Mouse (Mus musculus) cerebellum, adult 11 months (tissue): ENCODE measurements around the gene Tmem252.
"Not testable (repeated sequence)": the region's sequence is repeated elsewhere in the genome, so short reads cannot be mapped to it uniquely, and the experiment has no call there.

Source experiments
- DNase-seq: peaks from one replicate; pipeline ENCODE4 v3.0.0; 2022

The Tmem252 gene

GRCm38 (mm10) chr19:24683016-24683720, 9.4 kb downstream of the Tmem252 start:
- no peak for DNase-seq

DNA sequence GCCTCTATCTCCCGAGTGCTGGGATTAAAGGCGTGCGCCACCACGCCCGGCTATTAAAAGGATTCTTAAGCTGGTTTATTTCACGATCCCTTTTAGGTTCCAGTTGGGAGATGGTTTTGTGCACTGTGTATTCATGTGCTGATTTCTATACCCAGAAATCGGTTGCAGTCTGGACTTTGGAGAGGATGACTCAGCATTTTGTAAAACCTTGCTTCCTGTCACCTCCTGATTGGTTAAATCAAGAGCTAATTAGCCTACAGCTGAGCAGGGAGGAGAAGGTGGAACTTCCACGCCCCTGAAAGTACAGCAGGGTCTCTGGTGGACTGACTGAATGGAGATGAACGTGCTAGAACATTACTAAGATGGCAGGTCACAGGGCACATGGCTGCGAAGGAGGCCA, 12.6 kb downstream of the Tmem252 start:
- DNase-seq = no peak

GRCm38 (mm10) chr19:24688327-24688726, 14.5 kb downstream of the Tmem252 start:
- DNase-seq = no peak

DNA sequence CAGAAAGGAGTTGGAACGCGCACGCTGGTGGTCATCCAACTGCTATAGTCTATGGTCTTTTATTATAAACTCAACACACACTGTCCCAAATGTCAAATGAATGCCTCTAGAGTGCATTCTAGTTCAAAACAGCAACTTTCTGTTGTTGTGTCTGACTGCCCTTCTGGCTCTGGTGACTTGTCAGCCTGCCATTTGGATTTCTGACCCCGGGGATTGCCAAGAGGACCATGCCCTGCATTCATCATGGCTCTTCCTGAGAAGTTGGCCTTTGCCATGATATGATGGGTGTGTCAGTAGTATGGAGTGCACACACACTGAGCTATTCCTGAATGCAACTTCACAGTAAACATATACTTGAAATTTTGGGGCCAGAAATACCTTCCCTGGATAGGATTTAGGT, 15.7 kb downstream of the Tmem252 start:
- no peak for DNase-seq

DNA sequence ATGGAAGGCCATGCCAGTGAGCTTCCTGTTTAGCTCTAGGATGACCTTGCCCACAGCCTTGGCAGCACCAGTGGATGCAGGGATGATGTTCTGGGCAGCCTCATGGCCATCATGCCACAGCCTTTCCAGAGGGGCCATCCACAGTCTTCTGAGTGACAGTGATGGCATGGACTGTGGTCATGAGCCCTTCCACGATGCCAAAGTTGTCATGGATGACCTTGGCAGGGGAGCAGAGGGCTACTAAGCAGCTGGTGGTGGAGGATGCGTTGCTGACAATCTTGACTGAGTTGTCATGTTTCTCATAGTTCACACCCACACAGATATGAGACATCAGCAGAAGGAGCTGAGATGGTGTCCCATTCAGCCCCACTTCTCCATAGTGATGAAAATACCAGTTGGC, 18.9 kb downstream of the Tmem252 start:
- DNase-seq = no peak

- DNase-seq = no peak
Observed at GRCm38 (mm10) chr19:24697946-24698345, 24.1 kb downstream of the Tmem252 start.

DNA sequence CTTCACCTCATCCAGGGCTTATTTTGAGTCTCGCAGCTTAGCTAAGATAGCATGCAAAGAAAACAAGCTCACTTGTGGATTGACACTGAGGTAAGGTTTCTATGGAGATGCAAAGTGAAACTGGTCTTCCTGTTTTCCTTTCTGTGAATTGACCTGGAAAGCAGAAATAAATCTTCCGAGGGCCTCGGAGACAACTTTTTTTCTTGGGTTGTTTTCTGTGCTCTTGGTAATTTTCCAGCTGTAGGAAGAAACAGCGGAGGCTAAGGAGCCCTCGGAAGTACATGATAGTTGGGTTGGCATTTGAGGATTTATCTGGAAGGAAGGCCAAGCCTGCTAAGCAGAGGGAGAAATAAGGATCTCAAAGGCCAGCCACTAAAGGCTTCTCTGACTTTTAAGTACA, 24.8 kb downstream of the Tmem252 start:
- DNase-seq = no peak

DNA sequence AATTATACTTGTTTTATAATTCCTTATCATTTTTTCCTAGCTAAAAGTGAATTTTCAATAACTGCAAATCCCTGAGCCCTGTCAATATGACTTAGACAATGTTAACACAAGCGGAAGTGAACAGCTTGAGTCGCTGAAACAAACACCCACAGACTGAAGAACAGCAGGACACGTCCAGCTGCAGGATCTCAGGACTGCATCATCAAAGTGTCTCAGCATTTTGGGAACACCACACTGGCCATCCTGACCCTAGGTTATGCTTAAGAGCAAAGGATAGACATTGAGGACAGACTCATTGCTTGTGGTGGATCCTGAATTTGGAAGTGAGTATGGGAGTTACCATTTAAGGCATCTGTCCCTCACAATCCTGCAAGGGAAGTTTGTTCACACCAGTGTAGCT, 25.4 kb downstream of the Tmem252 start:
- no peak for DNase-seq

GRCm38 (mm10) chr19:24699910-24700309, 26.1 kb downstream of the Tmem252 start:
- DNase-seq = no peak

DNA sequence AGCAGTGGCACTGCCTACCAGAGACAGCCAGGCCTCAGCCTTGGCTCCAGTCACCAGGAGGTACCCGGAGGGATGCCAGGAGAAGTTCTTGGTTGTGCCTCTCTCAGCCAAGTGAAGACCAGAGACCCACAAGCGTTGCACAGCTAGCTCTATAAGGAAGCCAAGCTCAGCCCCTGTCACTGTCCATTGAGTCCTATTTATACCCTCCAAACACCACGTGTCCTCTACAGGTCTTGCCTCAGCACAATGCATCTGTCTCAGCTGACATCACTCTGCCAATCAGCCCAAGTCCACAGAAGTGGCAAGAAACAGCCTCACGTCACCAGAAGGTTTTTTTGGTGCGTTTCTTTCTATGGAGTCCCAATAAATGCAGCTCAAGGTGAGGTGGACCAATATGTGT, 26.9 kb downstream of the Tmem252 start:
- no peak for DNase-seq

DNA sequence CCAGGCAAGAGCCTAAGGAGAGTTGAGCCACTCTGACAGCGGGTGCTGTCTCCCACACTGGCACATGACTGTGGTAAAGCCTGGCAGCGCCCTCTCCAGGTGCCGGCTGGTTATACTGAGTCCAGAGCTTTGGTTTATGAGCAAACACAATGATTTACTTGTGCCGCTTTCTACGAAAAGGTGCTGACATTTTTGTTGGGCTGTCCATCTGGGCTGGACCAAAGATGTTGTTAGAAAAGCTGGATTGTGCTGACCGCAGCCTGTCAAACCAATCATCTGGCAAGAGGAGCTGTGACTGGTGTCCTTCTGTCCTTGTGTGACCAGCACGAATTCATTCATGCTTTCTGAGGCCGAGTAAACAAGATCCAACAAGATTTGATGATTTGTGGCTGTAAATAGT, 27.9 kb downstream of the Tmem252 start:
- DNase-seq = no peak

GRCm38 (mm10) chr19:24703168-24703567, 29.4 kb downstream of the Tmem252 start:
- not testable (repeated sequence) for DNase-seq

- DNase-seq = no peak
Observed at GRCm38 (mm10) chr19:24703680-24704079, 29.9 kb downstream of the Tmem252 start.

GRCm38 (mm10) chr19:24704326-24704725, 30.5 kb downstream of the Tmem252 start:
- no peak for DNase-seq

DNA sequence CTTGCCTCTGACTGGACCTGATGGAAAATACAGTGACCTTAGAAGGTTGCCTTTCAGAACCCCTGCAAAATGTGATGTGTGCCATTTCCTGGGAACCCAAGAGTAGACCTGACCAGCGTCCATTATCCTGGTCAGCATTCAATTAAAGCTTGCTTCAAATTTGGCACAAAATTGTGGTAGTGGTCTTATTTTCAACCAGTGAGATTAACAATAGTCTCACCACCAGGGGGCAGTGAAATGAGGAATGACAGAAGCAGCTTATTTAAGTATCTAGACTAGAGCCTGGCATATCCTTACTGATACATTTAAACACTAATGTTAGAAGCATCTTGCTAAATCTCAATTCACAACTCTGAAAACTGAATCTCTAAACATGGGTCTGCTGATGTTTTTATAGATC, 31.6 kb downstream of the Tmem252 start:
- no peak for DNase-seq

DNA sequence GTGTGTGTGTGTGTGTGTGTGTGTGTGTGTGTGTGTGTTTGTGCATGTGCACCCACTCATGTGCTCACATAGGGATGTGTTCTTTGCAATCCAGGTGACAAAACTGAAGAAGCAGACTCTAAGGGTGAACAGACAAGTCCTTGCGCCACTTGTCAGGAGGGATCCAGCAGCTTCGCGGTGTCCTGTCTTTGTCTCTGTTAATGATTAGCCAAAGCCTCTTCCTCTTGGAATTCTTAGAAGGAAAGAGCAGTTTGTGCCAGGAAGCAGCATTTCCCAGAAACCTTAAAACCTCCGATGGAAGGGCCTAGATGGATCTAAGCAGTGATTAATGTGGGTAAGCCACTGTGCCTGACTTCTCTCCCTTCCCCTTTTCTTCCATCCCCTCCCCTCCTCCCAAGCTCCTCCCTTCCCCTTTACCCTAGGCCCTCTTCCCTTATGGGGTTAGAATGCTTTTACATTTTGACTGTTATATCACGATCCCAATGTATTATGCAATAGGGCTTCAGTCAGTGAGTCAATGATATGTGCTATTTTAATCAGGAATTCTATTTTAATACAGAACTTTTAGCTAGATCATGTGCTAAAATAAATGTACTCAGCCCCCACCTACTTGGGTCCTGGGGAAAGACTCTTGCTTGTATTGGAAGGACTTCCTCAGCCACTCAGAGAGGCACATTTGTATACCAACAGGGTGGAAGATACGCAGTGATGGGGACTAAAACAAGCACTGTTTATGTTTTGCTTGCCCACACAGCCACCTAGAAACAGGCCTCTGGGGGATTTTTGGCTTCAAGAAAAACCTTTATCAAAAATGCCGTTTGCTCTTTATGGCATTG, 33.5 kb downstream of the Tmem252 start:
- DNase-seq = no peak

DNA sequence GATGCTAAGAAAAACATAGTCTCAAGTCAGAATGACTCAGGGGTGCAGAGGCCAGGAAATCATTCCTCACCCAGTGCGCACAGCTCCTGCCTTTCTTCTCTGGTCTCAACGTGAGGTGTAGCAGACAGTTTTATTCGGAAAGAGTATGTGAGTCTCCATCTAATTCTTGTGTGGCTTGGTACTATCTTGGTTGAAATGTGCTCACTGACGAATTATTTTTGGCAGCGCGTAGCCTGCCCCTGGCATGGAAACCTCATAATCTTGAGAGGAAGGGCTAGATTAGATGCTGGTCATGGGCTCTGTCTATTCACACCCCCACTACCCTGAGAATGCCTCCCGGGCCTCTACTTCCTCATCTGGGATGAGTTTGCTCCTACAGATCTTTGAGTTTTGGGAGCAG, 34.2 kb downstream of the Tmem252 start:
- DNase-seq = no peak

- DNase-seq = no peak
Observed at GRCm38 (mm10) chr19:24716303-24717097, 42.7 kb downstream of the Tmem252 start.

DNA sequence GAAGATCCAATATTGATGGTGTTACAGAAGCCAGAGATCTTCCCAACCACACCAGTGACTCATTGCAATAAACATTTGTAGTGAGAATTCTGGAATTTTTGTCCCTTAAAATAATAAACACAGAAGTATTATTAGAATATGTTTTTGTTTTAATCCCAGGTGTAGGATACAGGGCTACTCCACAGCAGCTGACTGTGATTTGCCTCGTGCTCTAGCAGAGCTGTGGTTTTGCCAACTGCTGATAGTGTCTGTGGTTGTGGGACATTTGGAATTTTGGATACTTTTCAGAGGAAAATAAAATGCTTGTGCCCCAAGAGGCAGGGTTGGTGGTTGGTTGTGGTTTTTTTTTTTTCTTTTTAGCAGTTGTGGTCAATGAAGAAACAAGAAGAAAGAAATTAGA, 44.2 kb downstream of the Tmem252 start:
- DNase-seq = no peak

GRCm38 (mm10) chr19:24719504-24719903, 45.7 kb downstream of the Tmem252 start:
- DNase-seq = no peak

- no peak for DNase-seq
Observed at GRCm38 (mm10) chr19:24720448-24720847, 46.6 kb downstream of the Tmem252 start.

DNA sequence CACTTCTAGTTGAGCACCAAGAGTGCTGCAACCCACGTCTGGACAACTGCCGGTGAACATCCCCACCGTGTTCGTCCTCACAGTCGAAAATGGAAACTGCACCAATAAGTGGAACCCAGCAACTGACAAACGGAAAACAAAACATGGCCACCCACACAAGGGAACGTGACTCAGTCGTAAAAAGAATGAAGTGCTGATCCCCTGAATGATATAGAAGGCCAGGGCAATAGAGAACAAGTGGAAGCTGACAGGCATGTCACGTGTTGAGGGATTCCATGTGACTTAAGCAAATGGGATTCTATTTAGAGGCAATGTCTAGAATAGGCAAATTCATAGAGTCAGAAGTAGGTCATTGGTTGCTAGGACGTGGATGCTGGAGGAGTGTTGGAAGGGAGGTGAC, 50.6 kb downstream of the Tmem252 start:
- DNase-seq = no peak

GRCm38 (mm10) chr19:24730661-24731060, 56.9 kb downstream of the Tmem252 start:
- DNase-seq = no peak
